Mouse (Mus musculus) retina, postnatal 7 days (tissue): ENCODE data around the gene Uncx.

Experiments used
- DNase-seq: peaks from one replicate; pipeline ENCODE4 v3.0.0-alpha.2; 2012; ENCODE audit warnings: low read depth, low spot score

The Uncx gene

GRCm38 (mm10) chr5:139543214-139543613 lies at the start of gene Uncx:
Uncx (plus strand) TSS chr5:139543494.
- DNase-seq = no peak

GRCm38 (mm10) chr5:139493690-139494089 lies 49.6 kb upstream of the Uncx start:
- no peak for DNase-seq

GRCm38 (mm10) chr5:139495019-139495669 lies 48.1 kb upstream of the Uncx start:
- no peak for DNase-seq

- DNase-seq = no peak
Observed at GRCm38 (mm10) chr5:139496939-139497338, 46.4 kb upstream of the Uncx start.

GRCm38 (mm10) chr5:139498791-139499190 lies 44.5 kb upstream of the Uncx start:
- DNase-seq = no peak

GRCm38 (mm10) chr5:139502281-139502680 lies 41.0 kb upstream of the Uncx start:
- no peak for DNase-seq

GRCm38 (mm10) chr5:139505073-139505606 lies 38.2 kb upstream of the Uncx start:
- peak; percentile 80 for DNase-seq

- no peak for DNase-seq
Observed at GRCm38 (mm10) chr5:139506207-139506606, 37.1 kb upstream of the Uncx start.

- no peak for DNase-seq
Observed at GRCm38 (mm10) chr5:139510682-139511366, 32.5 kb upstream of the Uncx start.

GRCm38 (mm10) chr5:139512201-139512600 lies 31.1 kb upstream of the Uncx start:
- DNase-seq = no peak

GRCm38 (mm10) chr5:139516281-139516680 lies 27.0 kb upstream of the Uncx start:
- no peak for DNase-seq

GRCm38 (mm10) chr5:139520069-139520834 lies 23.0 kb upstream of the Uncx start:
- no peak for DNase-seq

- no peak for DNase-seq
Observed at GRCm38 (mm10) chr5:139521987-139522386, 21.3 kb upstream of the Uncx start.

- no peak for DNase-seq
Observed at GRCm38 (mm10) chr5:139528851-139529250, 14.4 kb upstream of the Uncx start.

GRCm38 (mm10) chr5:139535386-139535919 lies 7.8 kb upstream of the Uncx start:
- no peak for DNase-seq

GRCm38 (mm10) chr5:139536211-139536910 lies 6.9 kb upstream of the Uncx start:
- DNase-seq = peak; percentile 64

- no peak for DNase-seq
Observed at GRCm38 (mm10) chr5:139536911-139537738, 6.2 kb upstream of the Uncx start.

- DNase-seq = no peak
Observed at GRCm38 (mm10) chr5:139537739-139538135, 5.6 kb upstream of the Uncx start.

- no peak for DNase-seq
Observed at GRCm38 (mm10) chr5:139541151-139542042, 1.9 kb upstream of the Uncx start.

- no peak for DNase-seq
Observed at GRCm38 (mm10) chr5:139542043-139542365, 1.3 kb upstream of the Uncx start.
